In genomic region chr4:154880730-154881129, GRCm38 (mm10) we compare ENCODE assay signal across 12 mouse cellular contexts. TPM values are rescaled to one million over a fixed set of nuclear protein-coding genes. Genes with fewer than 3 reads are reported as not detected.
A peak's percentile ranks its signal among the peaks of the same experiment; 100 is the strongest.
DNase-seq lines count a peak whose midpoint lies in the region; ATAC-seq and TF ChIP-seq lines count a peak whose summit lies in the region.
"Had no signal": no experiment of that assay in that cellular context is flagged by ENCODE, and none has a peak within 500 bp of the region (broad histone marks: within the 10 kb centered on the region; RNA-seq: fewer than 3 reads in every experiment).

No protein-coding gene starts in this region.

- no peak overlapping the region for H3K27ac ChIP-seq in midbrain, embryonic 16.5 days (ENCODE audit: low read length)
- H3K27ac ChIP-seq: hindbrain, embryonic 12.5 days; midbrain, embryonic 13.5 days had no signal

- WGBS in midbrain, embryonic 16.5 days = 86% methylated on average over 6 of the region's 6 CpGs

- no peak overlapping the region for H3K4me2 ChIP-seq in midbrain, embryonic 16.5 days (ENCODE audit: low read length)
- H3K4me2 ChIP-seq: hindbrain, embryonic 12.5 days; midbrain, embryonic 13.5 days had no signal

- H3K4me1 ChIP-seq in G1E (ENCODE audit: insufficient read depth, low read depth, low read length) = peaks cover 24% of the 10 kb centered on the region
- peaks cover 6% of the 10 kb centered on the region for H3K4me1 ChIP-seq in midbrain, embryonic 16.5 days (ENCODE audit: control insufficient read depth, insufficient read depth, low read length)

- H3K27me3 ChIP-seq in G1E (ENCODE audit: insufficient read depth, low read length) = peaks cover 29% of the 10 kb centered on the region
- peaks cover 3% of the 10 kb centered on the region for H3K27me3 ChIP-seq in midbrain, embryonic 16.5 days (ENCODE audit: control insufficient read depth, insufficient read depth, low read depth, low read length)
- H3K27me3 ChIP-seq: hindbrain, embryonic 12.5 days had no signal

- peak; percentile 86 for ATAC-seq in G1E (ENCODE audit: extremely low read depth, insufficient number of reproducible peaks, low FRiP score, poor library complexity, severe bottlenecking)
- ATAC-seq in midbrain, embryonic 16.5 days = no peak
- ATAC-seq: midbrain, embryonic 13.5 days had no signal

- no peaks in the 10 kb centered on the region for H3K36me3 ChIP-seq in G1E (replicated peaks)
- no peaks in the 10 kb centered on the region for H3K36me3 ChIP-seq in midbrain, embryonic 16.5 days (ENCODE audit: control insufficient read depth, insufficient read depth, low read length)
- H3K36me3 ChIP-seq: hindbrain, embryonic 12.5 days; midbrain, embryonic 13.5 days had no signal

- DNase-seq in 416B (ENCODE audit: low read depth) (peak; percentile 63), G1E (ENCODE audit: low spot score) (peak; percentile 38)
- DNase-seq in heart, adult 18-20 months = peak; percentile 61 to 78
- DNase-seq in heart, postnatal 36 days = peak; percentile 38 to 49
- DNase-seq in left cerebral cortex, postnatal 36 days (ENCODE audit: low spot score in 2 of 2) = no peak
- no peak for DNase-seq in cerebellum, adult 9-11 months
- no peak for DNase-seq in embryo, embryonic 10 days (ENCODE audit: low spot score)
- DNase-seq: kidney, postnatal 36 days had no signal

- intact Hi-C loops in heart, postnatal 36 days (cut with DNase I) = no loop called here
- intact Hi-C loops in left cerebral cortex, postnatal 36 days (cut with DNase I) = loop anchor here (1.0 kb wide), 1 partner anchor 186 kb away; no protein-coding TSS in a partner anchor

- H3K9ac ChIP-seq in midbrain, embryonic 16.5 days (ENCODE audit: low read depth, low read length) = no peak overlapping the region
- H3K9ac ChIP-seq: hindbrain, embryonic 12.5 days; midbrain, embryonic 13.5 days had no signal

- no peaks in the 10 kb centered on the region for H3K9me3 ChIP-seq in G1E (replicated peaks)
- H3K9me3 ChIP-seq in midbrain, embryonic 16.5 days (replicated peaks; ENCODE audit: control insufficient read depth, low read length, poor library complexity, severe bottlenecking) = no peaks in the 10 kb centered on the region
- H3K9me3 ChIP-seq: hindbrain, embryonic 12.5 days; midbrain, embryonic 13.5 days had no signal

- no peak for TF ChIP-seq CTCF in G1E (IDR thresholded peaks at IDR 0.05; ENCODE audit: low read depth, low read length)

- no peak overlapping the region; the same call in 1 of the 2 replicates for H3K4me3 ChIP-seq in G1E (ENCODE audit: low read depth, low read length)
- H3K4me3 ChIP-seq in midbrain, embryonic 16.5 days (ENCODE audit: low read depth, low read length) = no peak overlapping the region
- H3K4me3 ChIP-seq: hindbrain, embryonic 12.5 days; midbrain, embryonic 13.5 days had no signal

RNA-seq across cellular contexts. Expression of gene Mmel1, which starts 11.3 kb away (rescaled TPM):
- total RNA-seq in G1E (2014; fragmentation: Nextera tagmentation) = not detected in 2 replicates
- total RNA-seq in G1E (2017) = 0.22 TPM in 1 of 2 replicates, not detected in the other
- 0.03 and 0.06 TPM in 2 replicates for polyA plus RNA-seq in G1E (2012)
- under 1 TPM; 0.10 to 0.13 TPM for total RNA-seq in heart, adult 18-20 months (2021)
- total RNA-seq in heart, postnatal 36 days (2021) = under 1 TPM; 0.22 to 0.33 TPM
- polyA plus RNA-seq in midbrain, embryonic 16.5 days (2015; fragmentation: Nextera tagmentation; extraction: Ambion mirVana) = 0.31 and 0.98 TPM in 2 replicates
- total RNA-seq in left cerebral cortex, postnatal 36 days (2021) = under 1 TPM; 0.49 to 1.00 TPM

RNA-seq across cellular contexts. Expression of gene Fam213b, which starts 18.2 kb away (rescaled TPM):
- total RNA-seq in G1E (2014; fragmentation: Nextera tagmentation) = not detected in 2 replicates
- not detected in 2 replicates for total RNA-seq in G1E (2017)
- not detected in 2 replicates for polyA plus RNA-seq in G1E (2012)
- total RNA-seq in heart, adult 18-20 months (2021) = 10 to 100 TPM; 82.5 to 98.2 TPM
- total RNA-seq in heart, postnatal 36 days (2021) = 10 to 100 TPM; 80.9 to 83.5 TPM
- 59.3 and 64.5 TPM in 2 replicates for polyA plus RNA-seq in midbrain, embryonic 16.5 days (2015; fragmentation: Nextera tagmentation; extraction: Ambion mirVana)
- 10 to 100 TPM; 51.1 to 68.5 TPM for total RNA-seq in left cerebral cortex, postnatal 36 days (2021)

RNA-seq across cellular contexts. Expression of gene Ttc34, which starts 43.5 kb away (rescaled TPM):
- total RNA-seq in G1E (2014; fragmentation: Nextera tagmentation) = not detected in 2 replicates
- 0.05 TPM in 1 of 2 replicates, not detected in the other for total RNA-seq in G1E (2017)
- not detected in 2 replicates for polyA plus RNA-seq in G1E (2012)
- total RNA-seq in heart, adult 18-20 months (2021) = under 1 TPM; 0.15 to 0.18 TPM
- under 1 TPM in 1 of 2 experiments, not detected in 1; 0.14 TPM for total RNA-seq in heart, postnatal 36 days (2021)
- 1.5 and 2.9 TPM in 2 replicates for polyA plus RNA-seq in midbrain, embryonic 16.5 days (2015; fragmentation: Nextera tagmentation; extraction: Ambion mirVana)
- 1 to 10 TPM; 3.1 to 3.6 TPM for total RNA-seq in left cerebral cortex, postnatal 36 days (2021)

RNA-seq across cellular contexts. Expression of gene Tnfrsf14, which starts 47.6 kb away (rescaled TPM):
- total RNA-seq in G1E (2014; fragmentation: Nextera tagmentation) = 45.1 and 131 TPM in 2 replicates
- 23.9 and 27.7 TPM in 2 replicates for total RNA-seq in G1E (2017)
- 3.5 and 7.2 TPM in 2 replicates for polyA plus RNA-seq in G1E (2012)
- 1 to 10 TPM; 5.3 to 7.1 TPM for total RNA-seq in heart, adult 18-20 months (2021)
- total RNA-seq in heart, postnatal 36 days (2021) = 1 to 10 TPM; 5.1 to 6.0 TPM
- 0.42 TPM in 1 of 2 replicates, not detected in the other for polyA plus RNA-seq in midbrain, embryonic 16.5 days (2015; fragmentation: Nextera tagmentation; extraction: Ambion mirVana)
- 1 to 10 TPM; 1.5 to 2.1 TPM for total RNA-seq in left cerebral cortex, postnatal 36 days (2021)
- polyA plus RNA-seq: neural tube, embryonic 14.5 days had no signal

Comparison
In these comparisons a context has a peak if more than half of its experiments do, and no peak if none do; other contexts are left out.
1. DNase-seq: peak in 416B (single experiment), G1E (single experiment), heart, adult 18-20 months (2 of 2) and heart, postnatal 36 days (2 of 2); none in left cerebral cortex, postnatal 36 days (0 of 2), cerebellum, adult 9-11 months (single experiment) and embryo, embryonic 10 days (single experiment).
2. RNA of gene Fam213b, which starts 18.2 kb away (total RNA-seq): 82.5 to 98.2 TPM in heart, adult 18-20 months, 80.9 to 83.5 TPM in heart, postnatal 36 days and 51.1 to 68.5 TPM in left cerebral cortex, postnatal 36 days; not detected in G1E; every median in the first group is over 10 times any median in the second.